Mouse (Mus musculus) G1E (cell line): ENCODE results near the gene Ppp3ca. TPM values are rescaled to one million over a fixed set of nuclear protein-coding genes. Genes with fewer than 3 reads are reported as not detected.

ENCODE experiments used
- ATAC-seq: 2 replicates; pipeline ENCODE4 v1.8.0; 2016; ENCODE audit warnings: mild to moderate bottlenecking; ENCODE audit not compliant: insufficient number of reproducible peaks, poor library complexity, low FRiP score, severe bottlenecking; ENCODE audit errors: extremely low read depth
- DNase-seq: peaks from one replicate; pipeline ENCODE4 v3.0.0; 2012; ENCODE audit warnings: low spot score
- H3K27me3 ChIP-seq: 2 replicates; pipeline ENCODE4 v1.6.1; 2012; ENCODE audit warnings: mild to moderate bottlenecking, low read length, inconsistent platforms; ENCODE audit not compliant: insufficient read depth
- H3K36me3 ChIP-seq: replicated peaks from 2 replicates; pipeline ENCODE3; 2012; ENCODE audit warnings: mild to moderate bottlenecking, inconsistent platforms
- H3K4me1 ChIP-seq: 2 replicates; pipeline ENCODE4 v1.6.1; 2012; ENCODE audit warnings: low read depth, low read length, inconsistent platforms, mixed read lengths; ENCODE audit not compliant: insufficient read depth
- H3K4me3 ChIP-seq: 2 replicates; pipeline ENCODE4 v1.5.1; 2012; ENCODE audit warnings: low read depth, mild to moderate bottlenecking, inconsistent platforms, low read length, moderate library complexity, mixed read lengths
- H3K9me3 ChIP-seq: replicated peaks from 2 replicates; pipeline ENCODE4 v1.6.1; 2012; ENCODE audit warnings: inconsistent platforms
- CTCF ChIP-seq: IDR thresholded peaks from 2 replicates; pipeline ENCODE4 v1.5.1; 2012; ENCODE audit warnings: low read depth, low read length, inconsistent platforms, mixed read lengths
- GATA1 ChIP-seq: IDR thresholded peaks from 2 replicates; pipeline ENCODE4 v1.6.1; 2012; ENCODE audit warnings: borderline replicate concordance, low read length, inconsistent platforms, mixed read lengths
- GATA2 ChIP-seq: IDR thresholded peaks from 2 replicates; pipeline ENCODE4 v1.6.1; 2012; ENCODE audit warnings: low read depth, low read length, inconsistent platforms, borderline replicate concordance
- POLR2AphosphoS5 ChIP-seq: IDR thresholded peaks from 2 replicates; pipeline ENCODE4 v1.6.1; 2012; ENCODE audit warnings: low read depth, low read length, inconsistent platforms; ENCODE audit not compliant: insufficient replicate concordance
- TAL1 ChIP-seq: conservative IDR thresholded peaks from 2 replicates; pipeline ENCODE4 v1.6.1; 2012; ENCODE audit warnings: low read depth, low read length, inconsistent platforms, mixed read lengths
- polyA plus RNA-seq: library from polyadenylated mRNA; stranded (reverse); fragments of >175 nt; gene quantifications from 2 replicates; pipeline ENCODE4 v1.2.3, GENCODE M21; 2012
- total RNA-seq, 2 experiments: library from RNA; stranded (forward) in 1 of 2; stranded (reverse) in 1 of 2; fragments of 200-1000 nt in 1 of 2; fragments of >200 nt in 1 of 2; fragmentation: Nextera tagmentation in 1 of 2; gene quantifications; 2 replicates each; pipeline ENCODE4 v1.2.3; 2014 to 2017

The Ppp3ca gene
- total and polyA plus RNA-seq, 3 experiments = 49.6 to 74.2 (median 52.8) TPM

DNA sequence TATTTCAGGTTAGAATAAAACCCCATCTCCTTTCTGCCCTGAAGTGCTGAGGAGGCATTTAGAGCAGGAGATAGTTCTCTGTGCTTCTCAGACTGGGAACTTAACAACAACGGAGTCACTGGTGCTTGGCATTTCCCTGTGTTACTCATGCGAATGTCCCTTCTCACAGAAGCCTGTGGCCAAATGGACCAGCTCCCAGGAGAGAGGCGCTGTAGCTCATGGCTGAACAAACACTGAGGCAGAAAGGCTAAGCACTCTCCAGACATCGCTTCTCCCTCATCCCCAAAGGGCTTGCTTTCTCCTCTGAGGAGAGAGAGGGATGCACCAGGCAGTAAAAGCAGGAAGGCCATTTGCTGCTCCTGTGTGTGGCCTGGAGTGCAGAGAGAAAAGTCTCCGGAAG lies 164.0 kb downstream of the Ppp3ca start:
- ATAC-seq = no peak
- peaks cover 35% of the 10 kb centered on the region for H3K4me1 ChIP-seq
- peaks cover 14% of the 10 kb centered on the region for H3K36me3 ChIP-seq
- DNase-seq = no peak
- H3K9me3 ChIP-seq = no peaks in the 10 kb centered on the region
- no peak for TF ChIP-seq GATA1
- TF ChIP-seq POLR2AphosphoS5 = no peak
- TF ChIP-seq TAL1 = no peak
- no peak for TF ChIP-seq GATA2
- no peak for TF ChIP-seq CTCF
- H3K27me3 ChIP-seq = no peaks in the 10 kb centered on the region
- no peak overlapping the region for H3K4me3 ChIP-seq

DNA sequence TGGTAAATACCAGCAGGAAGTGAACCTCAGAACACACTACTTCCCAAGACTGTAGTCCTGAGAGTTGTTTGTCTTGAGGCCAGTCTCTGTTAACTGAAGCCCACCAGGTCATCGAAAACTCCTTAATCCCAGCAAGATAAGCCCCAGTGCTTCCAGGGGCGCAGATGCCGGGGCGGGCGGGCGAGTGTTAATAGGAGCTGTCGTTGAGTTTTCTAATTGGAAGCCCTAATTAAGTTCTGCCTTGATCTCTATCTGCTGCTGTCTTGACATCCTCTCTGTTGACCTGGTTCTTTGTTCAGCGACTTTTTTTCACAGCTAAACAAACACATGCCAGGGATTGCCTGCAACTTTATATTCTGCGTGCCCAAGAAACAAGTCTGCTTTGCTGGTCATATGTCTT lies 165.9 kb downstream of the Ppp3ca start:
- H3K9me3 ChIP-seq = no peaks in the 10 kb centered on the region
- peaks cover 32% of the 10 kb centered on the region for H3K4me1 ChIP-seq
- peaks cover 10% of the 10 kb centered on the region for H3K36me3 ChIP-seq
- DNase-seq = no peak
- TF ChIP-seq CTCF (no peak), GATA1 (no peak), TAL1 (no peak), GATA2 (no peak), POLR2AphosphoS5 (no peak)
- H3K4me3 ChIP-seq = no peak overlapping the region
- no peaks in the 10 kb centered on the region for H3K27me3 ChIP-seq
- ATAC-seq = no peak

DNA sequence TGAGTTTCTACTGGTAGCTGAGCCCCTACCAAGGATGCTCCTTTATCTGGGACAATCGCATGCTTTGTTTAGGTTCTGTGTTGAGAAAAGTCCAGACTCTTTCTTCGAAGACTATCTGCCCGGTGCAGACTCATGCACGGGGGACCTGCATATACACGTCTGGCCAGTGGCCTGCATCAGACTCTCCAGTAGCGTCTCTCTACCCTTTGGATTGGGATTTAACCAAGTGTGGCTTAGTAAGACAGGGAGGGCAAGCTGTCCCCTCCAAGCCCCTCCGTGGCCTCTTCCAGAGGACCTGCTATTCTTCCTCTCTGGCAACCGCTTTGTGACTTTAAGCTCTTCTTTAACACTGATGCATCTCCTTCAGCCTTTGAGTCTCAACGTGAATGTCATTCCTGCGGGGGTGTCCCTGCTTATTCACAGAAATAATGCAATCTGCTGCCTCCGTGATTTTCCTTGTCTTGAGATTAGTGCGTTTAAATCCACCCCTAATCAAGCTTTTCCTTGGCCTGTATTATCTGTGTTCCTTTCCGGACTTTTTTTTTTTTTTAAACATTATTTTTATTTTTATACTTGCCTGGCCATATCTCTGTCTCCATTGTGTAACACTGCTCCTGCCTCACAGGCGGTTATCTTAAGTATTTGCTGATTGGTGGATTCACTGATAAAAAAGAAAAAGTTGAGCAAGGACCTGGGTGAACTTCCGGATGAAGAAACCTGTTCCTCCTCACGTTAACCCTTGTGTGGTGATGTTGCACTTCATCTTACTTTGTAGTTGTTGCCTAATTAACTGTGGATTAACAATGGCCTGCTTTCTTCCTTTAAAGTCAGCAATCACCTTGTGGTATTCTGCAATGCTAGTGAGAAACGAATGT lies 166.6 kb downstream of the Ppp3ca start:
- no peaks in the 10 kb centered on the region for H3K9me3 ChIP-seq
- H3K27me3 ChIP-seq = no peaks in the 10 kb centered on the region
- peak; percentile 50 for DNase-seq
- H3K36me3 ChIP-seq = peaks cover 10% of the 10 kb centered on the region
- TF ChIP-seq POLR2AphosphoS5 = no peak
- no peak for TF ChIP-seq GATA2
- TF ChIP-seq TAL1 = 0 out of 2 replicates have a peak, but pooled peaks have one; percentile 8
- ATAC-seq = peak; percentile 89
- H3K4me1 ChIP-seq = peaks cover 25% of the 10 kb centered on the region
- no peak overlapping the region; the same call in 1 of the 2 replicates for H3K4me3 ChIP-seq

DNA sequence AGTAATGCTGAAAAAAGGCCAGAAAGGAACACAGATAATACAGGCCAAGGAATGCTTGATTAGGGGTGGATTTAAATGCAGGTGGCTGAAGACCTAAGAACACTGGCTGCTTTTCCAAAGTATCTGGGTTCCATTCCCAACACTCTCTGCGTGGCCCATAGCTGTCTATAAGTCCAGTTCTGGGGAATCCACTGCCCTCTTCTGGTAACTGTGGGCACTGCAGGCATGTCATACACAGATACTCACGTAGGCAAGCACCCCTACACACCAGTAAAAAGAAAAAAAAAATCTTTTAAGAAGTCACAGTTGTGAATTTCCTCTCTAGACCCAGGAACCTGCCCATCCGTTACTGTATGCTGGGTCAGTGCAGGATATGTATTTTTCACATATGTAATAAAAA lies 167.7 kb downstream of the Ppp3ca start:
- Histone ChIP-seq H3K4me1 (peaks cover 23% of the 10 kb centered on the region), H3K9me3 (no peaks in the 10 kb centered on the region), H3K27me3 (no peaks in the 10 kb centered on the region), H3K4me3 (no peak overlapping the region), H3K36me3 (peaks cover 10% of the 10 kb centered on the region)
- TF ChIP-seq GATA2 (no peak), TAL1 (no peak), GATA1 (no peak), CTCF (peak; percentile 56), POLR2AphosphoS5 (no peak)
- ATAC-seq (no peak), DNase-seq (no peak)

DNA sequence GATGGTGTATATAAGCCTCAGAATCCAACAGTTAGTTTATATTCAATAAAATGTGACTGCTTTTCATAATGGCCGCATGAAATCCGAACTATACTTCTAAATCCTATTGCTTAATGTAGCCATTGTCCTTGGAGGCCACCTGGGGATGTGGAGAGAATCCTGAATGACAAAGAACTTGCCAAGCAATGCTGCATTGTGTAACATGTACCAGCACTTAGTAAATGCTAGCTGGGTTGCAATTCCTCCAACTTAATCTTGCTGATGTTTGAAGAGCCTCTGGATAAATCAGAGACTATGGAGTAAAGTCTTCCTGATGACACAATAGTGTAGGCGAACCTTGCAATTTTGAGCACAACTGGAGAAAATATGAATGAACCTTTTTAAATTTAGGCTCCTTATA lies 171.4 kb downstream of the Ppp3ca start:
- H3K4me1 ChIP-seq = peaks cover 9% of the 10 kb centered on the region
- no peak overlapping the region for H3K4me3 ChIP-seq
- no peak for DNase-seq
- peaks cover 3% of the 10 kb centered on the region for H3K36me3 ChIP-seq
- no peaks in the 10 kb centered on the region for H3K27me3 ChIP-seq
- TF ChIP-seq POLR2AphosphoS5 (no peak), GATA1 (no peak), TAL1 (no peak), GATA2 (no peak), CTCF (no peak)
- no peak for ATAC-seq
- H3K9me3 ChIP-seq = no peaks in the 10 kb centered on the region

DNA sequence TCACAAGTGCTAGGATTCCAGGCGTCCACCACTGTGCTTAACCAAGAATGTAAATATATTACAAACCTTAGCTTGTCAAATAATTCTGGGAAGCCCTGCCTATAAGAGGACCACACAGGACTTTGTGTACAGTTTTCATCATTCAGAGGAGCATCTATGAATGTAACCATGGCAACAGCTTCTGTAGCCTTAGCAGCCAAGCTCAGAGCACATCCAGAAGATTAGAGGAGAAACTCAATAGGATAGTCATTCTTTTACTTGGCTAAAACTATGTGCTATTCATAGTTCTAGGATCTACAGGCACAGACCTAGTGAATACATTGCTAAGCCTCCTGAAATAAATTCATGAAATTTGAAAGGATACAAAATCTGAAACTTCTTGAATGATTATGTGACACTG lies 172.5 kb downstream of the Ppp3ca start:
- no peaks in the 10 kb centered on the region for H3K9me3 ChIP-seq
- H3K36me3 ChIP-seq = peaks cover 3% of the 10 kb centered on the region
- H3K27me3 ChIP-seq = no peaks in the 10 kb centered on the region
- DNase-seq = no peak
- ATAC-seq = no peak
- no peak overlapping the region for H3K4me3 ChIP-seq
- no peaks in the 10 kb centered on the region; the same call in 1 of the 2 replicates for H3K4me1 ChIP-seq
- no peak for TF ChIP-seq TAL1
